Mouse (Mus musculus): ENCODE measurements around the gene Nfkbid. TPM values are rescaled to one million over a fixed set of nuclear protein-coding genes. Genes with fewer than 3 reads are reported as not detected.

The Nfkbid gene
- polyA plus RNA-seq, 1 experiment, result 10.0 TPM

DNA sequence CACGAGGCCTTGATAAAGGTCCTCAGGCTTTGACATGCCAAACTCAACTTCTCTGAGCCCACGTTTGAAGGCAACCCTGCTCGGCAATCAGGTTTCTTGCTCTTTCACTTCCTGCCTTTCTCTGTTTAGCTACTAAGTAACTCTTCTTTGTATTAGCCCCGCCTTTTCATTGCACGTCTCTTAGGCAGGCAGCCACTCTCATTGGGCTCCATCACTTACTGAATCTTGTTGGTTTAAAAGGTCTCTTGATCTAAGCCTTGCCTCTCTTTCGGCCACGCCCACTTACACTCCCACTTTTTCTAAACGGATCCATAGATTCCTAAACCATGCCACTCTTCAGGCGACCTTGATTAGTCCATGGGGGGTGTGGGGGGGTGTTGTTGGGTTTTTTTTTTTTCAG lies 22.2 kb downstream of the Nfkbid start:
- no peak overlapping the region for H3K4me3 ChIP-seq (replicated peaks)
- TF ChIP-seq FLI1 (IDR thresholded peaks at IDR 0.05; ENCODE audit: low read length) (no peak), GATA1 (IDR thresholded peaks at IDR 0.05; ENCODE audit: borderline replicate concordance, low read length) (no peak)
- no peaks in the 10 kb centered on the region for H3K36me3 ChIP-seq (replicated peaks; ENCODE audit: low read length)
- peaks cover 89% of the 10 kb centered on the region for H3K27me3 ChIP-seq (replicated peaks)
- peaks cover 19% of the 10 kb centered on the region for H3K4me1 ChIP-seq
- peaks cover 27% of the 10 kb centered on the region for H3K9me3 ChIP-seq

DNA sequence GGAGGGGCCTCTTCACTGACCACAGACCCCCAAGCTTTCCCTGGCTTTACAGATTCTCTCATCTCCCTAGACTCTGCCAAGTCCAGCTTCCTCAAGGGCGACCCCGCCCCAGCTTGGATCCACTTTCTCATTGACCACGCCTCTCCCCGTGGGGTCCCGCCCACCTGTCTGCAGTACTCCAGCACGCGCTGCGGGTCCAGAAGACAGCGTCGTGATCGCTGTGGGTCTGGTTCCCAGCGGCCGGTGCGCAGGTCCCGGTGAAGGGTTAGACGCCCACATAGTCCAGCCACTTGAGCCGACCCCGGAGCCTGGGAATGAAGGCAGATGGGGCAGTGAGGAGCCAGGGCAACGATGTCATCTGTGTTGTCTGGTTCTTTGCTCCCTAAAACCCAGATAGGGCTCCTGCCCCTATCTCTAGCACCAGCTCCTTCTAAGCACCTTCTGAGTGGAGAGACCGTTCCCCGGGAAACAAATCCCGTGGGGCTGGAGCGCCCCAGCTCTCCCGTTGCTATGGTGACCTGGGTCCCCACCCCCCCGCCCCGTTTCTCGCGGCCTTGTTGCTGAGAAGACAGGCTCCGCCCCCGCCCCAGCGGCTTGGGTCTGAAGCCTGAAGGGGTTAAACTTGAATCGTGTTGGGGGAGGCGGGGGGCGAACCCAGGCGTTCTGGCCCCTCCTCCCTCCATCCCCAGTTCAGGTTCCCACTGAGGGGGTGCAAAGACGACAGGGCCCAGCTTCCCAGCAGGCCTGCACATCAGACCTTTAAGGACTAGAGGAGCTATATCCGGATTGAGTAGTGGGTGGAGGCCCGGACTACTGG lies 22.8 kb downstream of the Nfkbid start:
- peak overlapping the region; percentile 89 for H3K4me3 ChIP-seq (replicated peaks)
- H3K36me3 ChIP-seq (replicated peaks; ENCODE audit: low read length), result no peaks in the 10 kb centered on the region
- H3K9me3 ChIP-seq, result peaks cover 27% of the 10 kb centered on the region
- TF ChIP-seq GATA1 (IDR thresholded peaks at IDR 0.05; ENCODE audit: borderline replicate concordance, low read length) (no peak), FLI1 (IDR thresholded peaks at IDR 0.05; ENCODE audit: low read length) (no peak)
- peaks cover 19% of the 10 kb centered on the region for H3K4me1 ChIP-seq
- peaks cover 88% of the 10 kb centered on the region for H3K27me3 ChIP-seq (replicated peaks)

DNA sequence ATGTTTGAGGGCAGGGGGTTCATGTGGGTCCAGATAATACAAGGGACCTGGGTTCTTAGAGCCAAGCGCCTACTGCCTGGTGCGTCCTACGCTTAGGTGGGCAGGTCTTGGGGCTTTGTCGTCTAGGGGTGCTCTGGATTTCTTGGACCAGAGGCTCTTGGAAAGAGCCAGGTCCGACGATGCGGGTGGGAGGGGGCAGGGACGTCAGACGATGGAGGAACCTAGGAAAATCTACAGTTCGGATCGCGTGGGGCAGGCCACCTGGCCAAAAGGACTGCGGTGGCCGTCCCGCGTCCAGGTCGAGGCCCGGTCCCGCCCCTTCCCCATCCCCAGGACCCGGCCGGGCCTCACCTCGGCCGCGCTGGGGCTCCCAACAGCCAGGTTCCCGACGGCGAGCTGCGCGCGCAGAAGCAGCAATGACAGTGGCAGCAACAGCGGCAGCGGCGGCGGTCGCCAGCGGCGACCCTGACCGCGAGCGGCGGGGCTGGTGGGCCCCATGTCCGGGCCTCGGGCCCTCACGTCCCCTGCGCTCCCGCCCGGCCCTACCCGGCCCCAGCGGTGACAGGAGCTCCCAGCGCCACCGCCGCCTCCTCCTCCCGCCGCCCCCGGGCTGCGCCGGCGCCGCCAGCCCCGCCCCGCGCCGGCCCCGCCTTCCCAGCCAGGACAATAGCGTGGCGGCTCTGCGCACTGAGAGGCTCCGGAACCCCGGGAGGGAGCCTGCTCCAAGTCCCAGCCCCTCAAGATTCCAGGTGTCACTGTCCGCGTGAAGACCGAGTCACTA lies 23.6 kb downstream of the Nfkbid start, which contains the start of gene Aplp1:
TSS of gene Aplp1 (minus strand) at position 565 of the 781 bp plus-strand sequence.
- Histone ChIP-seq H3K36me3 (replicated peaks; ENCODE audit: low read length) (no peaks in the 10 kb centered on the region), H3K27me3 (replicated peaks) (peaks cover 88% of the 10 kb centered on the region), H3K9me3 (peaks cover 27% of the 10 kb centered on the region), H3K4me3 (replicated peaks) (peak within 1 kb of the TSS; percentile 89), H3K4me1 (peaks cover 19% of the 10 kb centered on the region)
- TF ChIP-seq FLI1 (IDR thresholded peaks at IDR 0.05; ENCODE audit: low read length) (no peak), GATA1 (IDR thresholded peaks at IDR 0.05; ENCODE audit: borderline replicate concordance, low read length) (no peak)

DNA sequence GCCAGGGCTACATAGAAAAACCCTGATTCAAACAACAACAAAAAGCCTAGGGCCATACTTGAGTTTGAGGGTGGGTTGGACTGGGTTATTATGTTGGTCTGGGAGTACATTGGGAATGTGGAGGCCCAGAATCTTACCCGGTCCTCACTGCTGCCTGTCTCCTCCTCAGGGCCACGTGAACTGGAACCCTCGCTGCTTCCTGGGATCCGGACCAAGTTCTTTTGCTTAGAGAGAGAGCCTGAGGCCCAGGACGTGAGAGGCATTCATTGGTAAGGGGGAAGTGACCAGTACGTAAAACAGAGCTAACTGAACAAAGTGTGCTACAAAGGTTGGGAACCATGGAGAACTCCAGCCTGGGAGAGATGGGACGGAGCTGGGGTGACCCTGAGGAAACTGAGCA lies 28.7 kb downstream of the Nfkbid start:
- Histone ChIP-seq H3K27me3 (replicated peaks) (peaks cover 83% of the 10 kb centered on the region), H3K4me3 (replicated peaks) (no peak overlapping the region), H3K4me1 (peaks cover 23% of the 10 kb centered on the region), H3K36me3 (replicated peaks; ENCODE audit: low read length) (no peaks in the 10 kb centered on the region), H3K9me3 (peaks cover 27% of the 10 kb centered on the region)
- no peak for TF ChIP-seq FLI1 (IDR thresholded peaks at IDR 0.05; ENCODE audit: low read length)
- TF ChIP-seq GATA1 (IDR thresholded peaks at IDR 0.05; ENCODE audit: borderline replicate concordance, low read length), result no peak

DNA sequence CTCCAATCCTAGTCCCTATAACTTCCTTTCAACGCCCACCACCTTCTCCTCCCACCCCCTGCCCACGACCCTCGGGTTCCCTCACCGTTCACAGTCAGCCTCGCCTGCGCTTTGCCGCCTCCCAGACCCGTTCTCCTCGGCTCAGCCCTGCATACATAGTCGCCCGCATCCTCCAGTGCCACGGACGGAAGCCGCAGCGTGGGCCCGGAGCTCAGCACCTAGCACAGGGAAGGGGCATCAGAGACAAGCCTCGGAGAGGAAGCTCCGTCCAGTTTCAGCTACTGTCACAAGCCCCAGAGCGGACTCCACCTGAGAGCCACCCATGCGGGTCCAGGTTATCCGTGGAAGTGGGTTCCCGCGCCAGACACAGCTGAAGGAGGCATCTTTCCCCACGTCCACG lies 31.8 kb downstream of the Nfkbid start:
- peak overlapping the region; percentile 88 for H3K4me3 ChIP-seq (replicated peaks)
- TF ChIP-seq GATA1 (IDR thresholded peaks at IDR 0.05; ENCODE audit: borderline replicate concordance, low read length) (no peak), FLI1 (IDR thresholded peaks at IDR 0.05; ENCODE audit: low read length) (no peak)
- peaks cover 1% of the 10 kb centered on the region; the same call in 1 of the 2 replicates for H3K9me3 ChIP-seq
- H3K4me1 ChIP-seq, result peaks cover 25% of the 10 kb centered on the region
- H3K36me3 ChIP-seq (replicated peaks; ENCODE audit: low read length), result no peaks in the 10 kb centered on the region
- peaks cover 86% of the 10 kb centered on the region for H3K27me3 ChIP-seq (replicated peaks)

DNA sequence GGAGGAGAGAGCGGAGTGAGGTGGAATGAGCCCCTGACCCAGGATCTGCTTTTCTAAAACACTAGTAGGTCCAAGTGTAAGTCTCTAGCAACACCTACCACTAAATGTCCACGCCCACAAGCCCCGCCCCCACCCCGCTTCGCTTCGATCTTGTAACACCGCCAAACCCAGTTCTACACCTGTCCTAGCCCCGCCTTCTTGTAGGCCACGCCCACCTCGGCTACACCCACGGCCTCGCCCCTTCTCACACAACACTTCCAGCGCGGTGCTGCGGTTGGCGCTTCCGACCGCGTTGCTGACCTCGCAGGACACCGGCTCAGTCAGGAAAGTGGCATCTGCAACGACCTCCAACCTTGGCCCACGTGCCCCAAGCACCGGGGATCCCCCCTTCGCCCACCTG lies 32.2 kb downstream of the Nfkbid start:
- no peak for TF ChIP-seq FLI1 (IDR thresholded peaks at IDR 0.05; ENCODE audit: low read length)
- no peak for TF ChIP-seq GATA1 (IDR thresholded peaks at IDR 0.05; ENCODE audit: borderline replicate concordance, low read length)
- no peaks in the 10 kb centered on the region for H3K36me3 ChIP-seq (replicated peaks; ENCODE audit: low read length)
- H3K4me3 ChIP-seq (replicated peaks), result peak overlapping the region; percentile 88
- peaks cover 25% of the 10 kb centered on the region for H3K4me1 ChIP-seq
- H3K27me3 ChIP-seq (replicated peaks), result peaks cover 87% of the 10 kb centered on the region
- no peaks in the 10 kb centered on the region for H3K9me3 ChIP-seq

DNA sequence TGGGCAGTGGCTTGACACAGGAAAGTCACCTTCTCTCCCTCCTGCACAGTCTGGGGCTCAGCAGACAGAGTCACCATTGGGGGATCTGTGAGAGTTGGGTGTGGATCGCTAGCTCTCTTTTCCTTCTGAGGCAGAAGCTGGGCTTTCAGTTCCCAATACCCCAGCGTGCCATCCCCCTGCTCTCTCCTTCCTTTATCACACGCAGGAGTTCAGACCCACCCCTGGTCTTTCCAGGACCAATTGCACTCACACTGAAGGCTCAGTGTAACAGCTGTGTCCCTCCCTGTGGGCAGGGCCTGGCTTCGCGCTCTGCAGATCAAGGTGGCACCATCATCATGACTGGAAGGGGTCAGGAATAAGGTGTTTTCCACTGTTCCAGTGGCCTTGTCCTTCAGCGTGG lies 32.7 kb downstream of the Nfkbid start:
- peaks cover 25% of the 10 kb centered on the region for H3K4me1 ChIP-seq

DNA sequence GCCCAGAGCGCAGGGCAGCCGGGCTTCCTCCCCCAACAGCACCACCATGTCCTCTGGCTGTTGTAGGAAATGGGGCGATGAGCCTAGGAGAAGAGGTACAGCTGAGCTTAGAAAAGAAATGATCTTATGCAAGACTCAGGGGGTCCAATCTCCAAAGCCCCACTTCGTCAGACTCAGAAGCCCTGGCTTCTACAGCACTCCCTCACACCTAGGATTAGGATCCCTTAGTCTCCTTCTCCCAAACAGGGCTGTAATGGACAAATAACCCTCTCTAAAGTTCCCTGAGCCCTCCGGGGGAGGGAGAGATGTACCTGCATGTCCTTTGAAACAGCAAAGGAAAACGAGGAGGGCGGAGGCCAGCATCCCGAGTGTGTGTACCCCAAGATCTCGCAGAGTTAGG lies 35.0 kb downstream of the Nfkbid start:
- Histone ChIP-seq H3K27me3 (replicated peaks) (peaks cover 95% of the 10 kb centered on the region), H3K4me3 (replicated peaks) (no peak overlapping the region), H3K36me3 (replicated peaks; ENCODE audit: low read length) (no peaks in the 10 kb centered on the region), H3K9me3 (no peaks in the 10 kb centered on the region), H3K4me1 (peaks cover 23% of the 10 kb centered on the region)
- TF ChIP-seq GATA1 (IDR thresholded peaks at IDR 0.05; ENCODE audit: borderline replicate concordance, low read length) (no peak), FLI1 (IDR thresholded peaks at IDR 0.05; ENCODE audit: low read length) (no peak)

More for the DNA sequence above, 32.7 kb downstream of the Nfkbid start:
- Histone ChIP-seq H3K36me3 (replicated peaks; ENCODE audit: low read length) (no peaks in the 10 kb centered on the region), H3K4me3 (replicated peaks) (peak overlapping the region; percentile 88), H3K9me3 (no peaks in the 10 kb centered on the region), H3K27me3 (replicated peaks) (peaks cover 87% of the 10 kb centered on the region)
- no peak for TF ChIP-seq GATA1 (IDR thresholded peaks at IDR 0.05; ENCODE audit: borderline replicate concordance, low read length)
- TF ChIP-seq FLI1 (IDR thresholded peaks at IDR 0.05; ENCODE audit: low read length), result no peak

DNA sequence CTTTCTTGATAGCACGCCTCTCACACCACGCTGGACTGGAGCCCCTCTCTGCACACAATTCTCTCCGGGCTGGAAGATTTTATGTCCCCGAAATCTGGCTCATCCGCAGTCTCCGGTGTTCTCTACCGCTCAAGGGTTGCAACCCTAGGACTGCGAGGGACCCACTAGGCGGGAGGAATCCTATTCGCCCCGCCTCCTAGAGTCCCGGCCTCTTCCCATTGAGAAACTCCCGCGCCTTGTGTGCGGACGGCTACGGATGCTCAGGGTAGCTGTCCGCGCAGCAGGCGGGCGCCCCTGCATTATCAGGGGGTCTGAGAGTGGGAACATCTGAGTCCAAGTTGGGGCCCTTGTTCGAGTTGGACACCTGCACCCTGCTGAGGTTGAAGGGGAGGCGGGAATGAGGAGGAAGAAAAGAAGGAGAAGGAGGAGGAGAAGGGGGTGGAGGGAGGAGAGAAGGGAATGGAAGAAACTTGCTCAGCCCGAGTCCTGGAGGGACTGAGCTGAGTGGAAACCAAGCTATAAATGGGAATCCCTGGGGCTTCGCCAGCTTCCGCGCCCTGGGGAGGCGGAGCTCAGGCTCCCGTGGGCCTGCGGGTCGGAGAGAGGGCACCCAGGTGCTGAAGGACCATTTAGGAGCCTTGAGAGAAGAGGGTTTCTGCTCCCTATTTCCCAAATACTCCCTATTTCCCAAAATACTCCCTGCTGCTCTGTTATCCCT lies 35.5 kb downstream of the Nfkbid start:
- Histone ChIP-seq H3K27me3 (replicated peaks) (peaks cover 97% of the 10 kb centered on the region), H3K4me3 (replicated peaks) (no peak overlapping the region)
- TF ChIP-seq FLI1 (IDR thresholded peaks at IDR 0.05; ENCODE audit: low read length) (no peak), GATA1 (IDR thresholded peaks at IDR 0.05; ENCODE audit: borderline replicate concordance, low read length) (no peak)

More for the DNA sequence above, 35.5 kb downstream of the Nfkbid start:
- Histone ChIP-seq H3K9me3 (no peaks in the 10 kb centered on the region), H3K36me3 (replicated peaks; ENCODE audit: low read length) (no peaks in the 10 kb centered on the region), H3K4me1 (peaks cover 23% of the 10 kb centered on the region)

Data from megakaryocyte, embryonic 14.5 days (primary cell).